Mouse (Mus musculus) brown adipose tissue, adult 24 weeks (tissue): ENCODE measurements around the gene Crot. TPM values are rescaled to one million over a fixed set of nuclear protein-coding genes. Genes with fewer than 3 reads are reported as not detected.
"Not testable (repeated sequence)": the region's sequence is repeated elsewhere in the genome, so short reads cannot be mapped to it uniquely, and the experiment has no call there.

ENCODE experiments used
- H3K27ac ChIP-seq: fragments of 200-500 bp; replicated peaks from 2 replicates; pipeline ENCODE4 v1.5.1; 2012; ENCODE audit warnings: low read depth, mild to moderate bottlenecking, low read length
- H3K4me1 ChIP-seq: fragments of 200-500 bp; 2 replicates; pipeline ENCODE4 v1.6.1; 2012; ENCODE audit warnings: low read length, mixed read lengths; ENCODE audit not compliant: control insufficient read depth, insufficient read depth, insufficient read length
- H3K4me3 ChIP-seq: fragments of 200-500 bp; 2 replicates; pipeline ENCODE4 v1.5.1; 2012; ENCODE audit warnings: low read depth, mild to moderate bottlenecking, low read length, moderate library complexity; ENCODE audit not compliant: insufficient read depth
- polyA plus RNA-seq: library from polyadenylated mRNA; stranded (reverse); fragments of >200 nt; gene quantifications from 2 replicates; pipeline ENCODE4 v1.2.4, GENCODE M21; 2012; ENCODE audit not compliant: missing spikeins, insufficient read depth, insufficient read length

Gene Crot
- polyA plus RNA-seq, 1 experiment = 42.8 TPM

- Histone ChIP-seq H3K4me3 (no peak overlapping the region), H3K27ac (no peak overlapping the region), H3K4me1 (no peaks in the 10 kb centered on the region)
Observed at GRCm38 (mm10) chr5:8964487-8964886, 32.6 kb downstream of the Crot start.

GRCm38 (mm10) chr5:8960534-8960933 is 36.6 kb downstream of the Crot start:
- Histone ChIP-seq H3K4me3 (no peak overlapping the region), H3K27ac (no peak overlapping the region), H3K4me1 (no peaks in the 10 kb centered on the region)

- Histone ChIP-seq H3K4me3 (no peak overlapping the region), H3K4me1 (no peaks in the 10 kb centered on the region), H3K27ac (no peak overlapping the region)
Observed at GRCm38 (mm10) chr5:8955544-8955943, 41.6 kb downstream of the Crot start.

GRCm38 (mm10) chr5:8953660-8954059 is 43.5 kb downstream of the Crot start:
- no peak overlapping the region for H3K4me3 ChIP-seq
- H3K4me1 ChIP-seq = no peaks in the 10 kb centered on the region
- H3K27ac ChIP-seq = no peak overlapping the region

- no peak overlapping the region for H3K4me3 ChIP-seq
- no peak overlapping the region for H3K27ac ChIP-seq
- H3K4me1 ChIP-seq = no peaks in the 10 kb centered on the region
Observed at GRCm38 (mm10) chr5:8947423-8948110, 49.6 kb downstream of the Crot start.

- Histone ChIP-seq H3K4me3 (no peak overlapping the region), H3K27ac (no peak overlapping the region), H3K4me1 (no peaks in the 10 kb centered on the region)
Observed at GRCm38 (mm10) chr5:8943836-8944235, 53.3 kb downstream of the Crot start.

- not testable (repeated sequence) for H3K4me3 ChIP-seq, H3K4me1 ChIP-seq, H3K27ac ChIP-seq
Observed at GRCm38 (mm10) chr5:8941266-8941665, 55.9 kb downstream of the Crot start.

- H3K27ac ChIP-seq = no peak overlapping the region
- H3K4me3 ChIP-seq = no peak overlapping the region
- H3K4me1 ChIP-seq = no peaks in the 10 kb centered on the region
Observed at GRCm38 (mm10) chr5:8937965-8938364, 59.2 kb downstream of the Crot start.

GRCm38 (mm10) chr5:8928440-8928839 is 68.7 kb downstream of the Crot start:
- no peak overlapping the region for H3K4me3 ChIP-seq
- no peak overlapping the region for H3K27ac ChIP-seq
- H3K4me1 ChIP-seq = no peaks in the 10 kb centered on the region

GRCm38 (mm10) chr5:8917069-8917468 is 80.1 kb downstream of the Crot start:
- Histone ChIP-seq H3K27ac (no peak overlapping the region), H3K4me3 (no peak overlapping the region), H3K4me1 (no peaks in the 10 kb centered on the region)

- no peaks in the 10 kb centered on the region for H3K4me1 ChIP-seq
- H3K4me3 ChIP-seq = no peak overlapping the region
- no peak overlapping the region for H3K27ac ChIP-seq
Observed at GRCm38 (mm10) chr5:8916400-8916799, 80.7 kb downstream of the Crot start.

Other genes starting within 250 kb of the Crot start
- 7.9 and 9.2 TPM in 2 replicates for gene Abcb1b, start 199.2 kb downstream of the Crot start, polyA plus RNA-seq
- gene Abcb4, start 103.6 kb downstream of the Crot start, polyA plus RNA-seq = 1.1 and 2.1 TPM in 2 replicates
- gene Tmem243, start 103.3 kb upstream of the Crot start, polyA plus RNA-seq = 73.7 and 92.2 TPM in 2 replicates
- gene Dmtf1, start 164.5 kb upstream of the Crot start, polyA plus RNA-seq = 9.7 and 15.1 TPM in 2 replicates